Mouse (Mus musculus): Measurements from ENCODE around the gene Marc2. TPM values are rescaled to one million over a fixed set of nuclear protein-coding genes. Genes with fewer than 3 reads are reported as not detected.

Marc2 gene
- polyA plus RNA-seq, 1 experiment from 2014 or later = 204 TPM

DNA sequence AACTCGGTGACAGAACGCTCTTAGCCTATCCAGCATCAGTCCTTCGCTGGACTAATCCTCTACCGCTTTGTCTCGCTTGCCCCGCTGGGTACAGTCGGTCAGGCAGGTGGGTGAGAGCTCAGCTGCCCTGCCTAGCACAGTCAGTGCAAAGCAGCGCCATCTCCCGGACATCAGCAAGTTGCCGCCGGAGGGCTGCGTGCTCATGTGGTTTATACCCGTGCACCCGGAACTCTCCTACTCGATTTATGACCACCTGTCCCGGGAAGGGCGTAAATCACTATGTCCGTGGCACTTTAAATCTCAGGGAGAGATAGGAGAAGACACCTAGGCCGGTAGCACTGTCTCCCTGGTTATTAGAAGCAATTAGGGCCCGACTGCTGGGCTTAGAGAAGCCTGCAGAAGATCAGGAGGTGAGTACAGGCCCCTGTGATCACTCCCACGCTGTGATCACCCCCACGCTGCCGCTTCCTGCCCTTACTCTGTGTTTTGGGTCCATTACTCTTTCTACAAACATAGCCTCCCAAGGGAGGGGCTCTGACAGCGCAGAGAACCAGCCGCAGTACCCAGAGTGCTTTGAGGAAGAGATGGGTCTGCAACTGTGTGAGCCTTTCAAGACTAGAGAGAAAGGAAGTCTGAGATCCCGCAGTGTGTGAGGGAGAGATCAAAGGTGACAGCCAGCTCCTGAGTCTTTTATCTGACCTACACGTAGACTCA lies 52.9 kb downstream of the Marc2 start:
- 9% methylated on average over 27 of the region's 27 CpGs for WGBS
- Histone ChIP-seq H3K4me1 (no peaks in the 10 kb centered on the region), H3K36me3 (no peaks in the 10 kb centered on the region), H3K9ac (no peak overlapping the region), H3K27me3 (0 out of 2 replicates have a peak, but pooled peaks cover 4% of the 10 kb centered on the region), H3K4me3 (no peak overlapping the region), H3K9me3 (no peaks in the 10 kb centered on the region), H3K27ac (no peak overlapping the region), H3K4me2 (no peak overlapping the region)
- ATAC-seq (ENCODE audit: insufficient number of reproducible peaks, low FRiP score, low TSS enrichment, low read depth) = no peak

DNA sequence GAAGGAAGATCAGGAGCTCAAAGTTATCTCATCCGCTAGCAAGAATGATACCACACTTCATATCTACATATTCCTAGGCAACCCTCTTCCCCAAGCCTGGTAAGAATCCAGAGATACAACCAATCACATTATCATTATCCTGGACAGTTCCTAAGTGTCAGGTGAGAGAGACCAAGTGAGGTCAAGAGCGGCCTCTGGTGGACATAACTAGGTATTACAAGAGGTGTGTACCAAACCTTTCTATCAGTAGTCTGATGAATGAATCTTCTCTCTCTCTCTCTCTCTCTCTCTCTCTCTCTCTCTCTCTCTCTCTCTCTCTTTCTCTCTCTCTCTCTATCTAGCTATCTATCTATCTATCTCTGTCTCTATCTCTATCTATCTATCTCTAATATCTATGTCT lies 55.1 kb downstream of the Marc2 start:
- H3K9ac ChIP-seq = no peak overlapping the region
- H3K4me1 ChIP-seq = no peaks in the 10 kb centered on the region
- WGBS = 6% methylated on average over 2 of the region's 2 CpGs

DNA sequence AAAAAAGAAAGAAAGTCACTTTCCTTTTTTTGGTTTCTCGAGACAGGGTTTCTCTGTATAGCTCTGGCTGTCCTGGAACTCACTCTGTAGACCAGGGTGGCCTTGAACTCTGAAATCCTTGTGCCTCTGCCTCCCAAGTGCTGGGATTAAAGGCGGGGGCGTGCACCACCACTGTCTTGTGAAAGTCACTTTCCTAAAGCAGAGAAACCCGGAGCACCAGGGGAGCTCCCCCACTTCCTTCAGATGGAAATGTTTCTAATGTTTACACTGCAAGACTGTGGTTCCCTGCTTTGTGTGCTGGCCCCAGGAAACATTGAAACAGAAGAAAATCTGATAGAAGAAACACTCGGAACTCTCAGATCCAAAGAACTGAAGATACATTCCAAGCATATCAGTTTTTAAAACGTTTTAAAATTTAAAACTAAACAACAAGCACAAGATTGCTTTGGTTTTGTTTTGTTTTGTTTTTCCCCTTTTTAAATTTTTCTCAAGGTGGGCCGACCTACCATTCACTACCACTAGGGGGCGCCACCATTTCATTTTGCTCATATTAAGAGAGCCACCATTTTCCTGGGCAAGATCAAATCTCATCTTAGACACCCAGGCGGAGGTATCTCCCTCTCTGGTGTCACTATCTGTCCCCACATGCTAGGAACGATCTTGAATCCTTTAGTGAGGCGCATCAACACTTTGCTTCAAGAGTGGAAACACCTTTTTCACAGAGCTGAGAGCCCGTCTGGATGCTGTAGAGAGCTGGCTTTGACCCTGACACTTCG lies 59.7 kb downstream of the Marc2 start:
- 69% methylated on average over 13 of the region's 13 CpGs for WGBS
- Histone ChIP-seq H3K4me3 (no peak overlapping the region), H3K27me3 (peaks cover 2% of the 10 kb centered on the region; the same call in 1 of the 2 replicates), H3K9me3 (no peaks in the 10 kb centered on the region), H3K36me3 (no peaks in the 10 kb centered on the region), H3K27ac (no peak overlapping the region), H3K4me1 (no peaks in the 10 kb centered on the region), H3K9ac (no peak overlapping the region), H3K4me2 (no peak overlapping the region)
- ATAC-seq (ENCODE audit: insufficient number of reproducible peaks, low FRiP score, low TSS enrichment, low read depth) = no peak

More for the DNA sequence above, 55.1 kb downstream of the Marc2 start:
- ATAC-seq (ENCODE audit: insufficient number of reproducible peaks, low FRiP score, low TSS enrichment, low read depth) = no peak
- H3K4me3 ChIP-seq = no peak overlapping the region
- H3K27ac ChIP-seq = no peak overlapping the region
- H3K9me3 ChIP-seq = no peaks in the 10 kb centered on the region
- no peaks in the 10 kb centered on the region for H3K36me3 ChIP-seq
- H3K27me3 ChIP-seq = 0 out of 2 replicates have a peak, but pooled peaks cover 4% of the 10 kb centered on the region
- H3K4me2 ChIP-seq = no peak overlapping the region

DNA sequence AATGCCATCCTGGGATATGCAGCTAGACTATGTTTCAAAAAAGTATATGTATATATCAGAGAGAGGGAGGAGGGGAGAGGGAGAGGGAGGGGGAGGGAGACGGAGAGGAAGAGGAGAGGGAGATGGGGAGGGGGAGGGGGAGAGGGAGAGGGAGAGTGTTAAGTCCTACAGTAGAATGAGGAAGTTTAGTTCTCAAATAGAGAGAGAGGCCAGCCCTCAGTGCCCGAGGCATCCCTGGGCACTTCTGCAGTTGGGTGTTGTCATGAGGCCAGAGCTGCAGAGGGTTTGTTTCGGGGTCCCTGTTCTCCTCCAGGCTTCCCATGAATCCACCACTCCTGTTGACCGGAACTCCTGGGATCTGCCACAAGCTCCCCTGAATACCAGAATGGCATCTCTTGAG lies 62.6 kb downstream of the Marc2 start:
- 74% methylated on average over 4 of the region's 4 CpGs for WGBS
- no peak overlapping the region for H3K9ac ChIP-seq
- ATAC-seq (ENCODE audit: insufficient number of reproducible peaks, low FRiP score, low TSS enrichment, low read depth) = no peak

DNA sequence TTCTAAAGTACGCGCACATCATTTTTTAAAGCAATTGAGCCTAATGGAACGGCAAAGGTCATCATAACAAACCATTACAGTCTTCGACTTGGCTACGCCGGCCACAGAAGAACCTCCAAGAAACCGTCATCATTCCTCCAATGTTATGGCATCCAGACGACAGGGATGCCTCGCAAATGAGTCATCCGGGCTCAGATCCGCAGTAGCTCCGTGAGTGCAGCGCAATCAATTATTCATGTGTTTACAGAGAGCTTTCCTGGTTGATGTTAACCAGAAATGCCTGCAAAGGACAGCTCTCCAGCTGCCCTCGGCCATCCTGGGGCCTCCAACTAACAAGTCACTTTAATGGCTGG lies 64.1 kb downstream of the Marc2 start:
- Histone ChIP-seq H3K27me3 (peaks cover 8% of the 10 kb centered on the region; the same call in 1 of the 2 replicates), H3K9ac (no peak overlapping the region), H3K4me3 (no peak overlapping the region), H3K36me3 (no peaks in the 10 kb centered on the region), H3K4me2 (no peak overlapping the region), H3K4me1 (no peaks in the 10 kb centered on the region), H3K27ac (no peak overlapping the region), H3K9me3 (no peaks in the 10 kb centered on the region)
- ATAC-seq (ENCODE audit: insufficient number of reproducible peaks, low FRiP score, low TSS enrichment, low read depth) = no peak
- 23% methylated on average over 14 of the region's 14 CpGs for WGBS

More for the DNA sequence above, 62.6 kb downstream of the Marc2 start:
- no peaks in the 10 kb centered on the region for H3K4me1 ChIP-seq
- peaks cover 2% of the 10 kb centered on the region; the same call in 1 of the 2 replicates for H3K27me3 ChIP-seq
- no peak overlapping the region for H3K4me3 ChIP-seq
- no peaks in the 10 kb centered on the region for H3K9me3 ChIP-seq
- H3K4me2 ChIP-seq = no peak overlapping the region
- no peaks in the 10 kb centered on the region for H3K36me3 ChIP-seq
- H3K27ac ChIP-seq = no peak overlapping the region

DNA sequence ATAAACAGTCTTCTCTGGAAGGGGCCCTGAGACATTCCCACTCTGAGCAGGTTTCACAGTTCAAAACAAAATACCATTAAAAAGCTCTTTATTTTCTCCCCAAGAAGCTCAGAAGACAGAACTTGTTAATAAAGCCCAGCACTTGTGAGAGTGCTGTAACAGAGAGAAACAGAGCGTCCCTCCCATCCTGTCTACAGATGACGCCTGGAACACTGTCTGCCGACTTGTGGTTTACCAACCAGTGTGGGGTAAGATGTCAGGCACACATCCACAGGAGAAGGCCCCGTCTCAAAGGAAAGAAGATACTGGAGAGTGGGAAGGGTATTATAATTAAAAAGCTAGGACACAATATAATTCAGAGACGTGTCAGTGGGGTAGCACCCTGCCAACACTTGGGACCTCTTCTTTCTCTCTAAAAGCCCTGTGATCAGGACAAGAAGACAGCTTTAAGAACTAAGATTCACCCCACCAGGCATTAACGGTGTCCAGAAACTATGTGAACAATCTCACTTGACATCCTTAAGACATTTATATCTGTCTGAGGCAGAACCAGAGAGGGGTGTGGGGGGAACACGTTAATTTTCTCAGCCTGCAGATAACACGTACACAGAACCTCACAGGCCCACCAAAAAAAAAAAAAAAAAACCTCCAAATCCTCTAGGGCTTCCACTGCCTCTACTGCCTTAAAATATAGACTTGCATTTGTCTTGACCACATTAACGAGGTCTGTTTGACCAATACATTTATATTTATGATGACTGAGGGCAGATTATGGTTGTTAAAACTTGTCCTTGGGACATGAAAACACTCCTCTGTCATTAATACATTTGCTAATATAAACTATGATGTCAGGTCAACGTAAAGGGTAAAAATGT lies 64.7 kb downstream of the Marc2 start:
- H3K27me3 ChIP-seq = peaks cover 10% of the 10 kb centered on the region; the same call in 1 of the 2 replicates
- WGBS = 46% methylated on average over 10 of the region's 10 CpGs
- ATAC-seq (ENCODE audit: insufficient number of reproducible peaks, low FRiP score, low TSS enrichment, low read depth) = no peak
- H3K4me3 ChIP-seq = no peak overlapping the region
- no peaks in the 10 kb centered on the region for H3K4me1 ChIP-seq
- H3K36me3 ChIP-seq = no peaks in the 10 kb centered on the region
- H3K9me3 ChIP-seq = no peaks in the 10 kb centered on the region
- H3K27ac ChIP-seq = no peak overlapping the region
- no peak overlapping the region for H3K9ac ChIP-seq
- no peak overlapping the region for H3K4me2 ChIP-seq

DNA sequence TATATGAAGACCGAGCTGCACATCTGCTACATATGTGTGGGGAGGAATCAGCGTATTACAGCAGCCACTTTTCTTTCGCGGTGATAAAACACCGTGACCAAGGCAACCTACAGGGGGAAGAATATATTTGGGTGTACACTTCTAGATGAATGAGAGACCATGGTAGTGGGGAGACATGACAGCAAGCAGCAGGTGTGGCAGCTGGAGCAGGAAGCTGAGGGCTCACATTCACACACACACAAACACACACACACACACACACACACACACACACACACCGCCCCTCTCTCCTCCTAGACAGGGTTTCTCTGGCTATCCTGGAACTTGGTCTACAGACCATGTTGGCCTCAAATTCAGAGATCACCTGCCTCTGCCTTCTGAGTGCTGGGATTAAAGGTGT lies 68.1 kb downstream of the Marc2 start:
- 75% methylated on average over 6 of the region's 6 CpGs for WGBS
- Histone ChIP-seq H3K9ac (no peak overlapping the region), H3K27ac (no peak overlapping the region), H3K4me3 (no peak overlapping the region), H3K27me3 (peaks cover 13% of the 10 kb centered on the region; the same call in 1 of the 2 replicates), H3K4me2 (no peak overlapping the region), H3K4me1 (no peaks in the 10 kb centered on the region), H3K9me3 (no peaks in the 10 kb centered on the region), H3K36me3 (no peaks in the 10 kb centered on the region)
- ATAC-seq (ENCODE audit: insufficient number of reproducible peaks, low FRiP score, low TSS enrichment, low read depth) = no peak

DNA sequence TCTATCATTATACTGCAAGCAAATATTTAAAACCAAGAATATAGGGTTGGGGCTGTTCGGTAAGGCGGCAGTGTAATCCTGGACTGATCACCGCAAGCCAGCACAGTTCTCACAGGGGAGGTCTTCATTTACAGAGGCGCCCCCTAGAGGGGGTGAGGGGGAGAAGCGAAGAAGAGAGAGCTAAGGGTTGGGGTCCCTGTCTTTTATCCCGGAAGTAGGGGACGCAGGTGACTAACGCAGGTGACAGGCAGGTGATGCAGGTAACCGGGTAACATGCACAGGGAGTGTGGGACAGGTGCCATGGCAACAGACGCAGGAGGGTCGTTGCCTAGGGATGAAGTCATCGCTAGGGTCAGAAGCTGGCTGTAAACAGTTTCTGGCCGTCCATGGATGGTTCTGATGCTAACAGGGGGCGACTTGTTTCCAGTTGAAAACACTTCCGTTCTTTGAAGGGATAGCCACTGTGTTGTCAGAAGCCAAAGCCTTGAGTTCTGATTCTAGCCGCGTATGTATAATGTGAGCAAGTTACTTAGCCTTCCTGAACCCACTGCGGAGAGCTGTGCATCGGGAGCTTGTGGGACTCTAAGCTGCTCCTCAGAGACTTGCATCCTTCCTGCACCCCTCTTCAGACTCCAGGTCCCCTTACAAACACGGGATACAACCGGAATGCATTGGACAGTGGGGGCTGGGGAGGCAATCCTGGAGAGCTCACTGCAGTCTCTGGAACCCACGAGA lies 69.0 kb downstream of the Marc2 start:
- Histone ChIP-seq H3K9me3 (no peaks in the 10 kb centered on the region), H3K4me2 (no peak overlapping the region), H3K27ac (no peak overlapping the region), H3K4me3 (no peak overlapping the region), H3K9ac (no peak overlapping the region), H3K36me3 (no peaks in the 10 kb centered on the region), H3K27me3 (peaks cover 11% of the 10 kb centered on the region; the same call in 1 of the 2 replicates), H3K4me1 (peaks cover under 1% of the 10 kb centered on the region; the same call in 1 of the 2 replicates)
- 33% methylated on average over 22 of the region's 22 CpGs for WGBS
- ATAC-seq (ENCODE audit: insufficient number of reproducible peaks, low FRiP score, low TSS enrichment, low read depth) = no peak

DNA sequence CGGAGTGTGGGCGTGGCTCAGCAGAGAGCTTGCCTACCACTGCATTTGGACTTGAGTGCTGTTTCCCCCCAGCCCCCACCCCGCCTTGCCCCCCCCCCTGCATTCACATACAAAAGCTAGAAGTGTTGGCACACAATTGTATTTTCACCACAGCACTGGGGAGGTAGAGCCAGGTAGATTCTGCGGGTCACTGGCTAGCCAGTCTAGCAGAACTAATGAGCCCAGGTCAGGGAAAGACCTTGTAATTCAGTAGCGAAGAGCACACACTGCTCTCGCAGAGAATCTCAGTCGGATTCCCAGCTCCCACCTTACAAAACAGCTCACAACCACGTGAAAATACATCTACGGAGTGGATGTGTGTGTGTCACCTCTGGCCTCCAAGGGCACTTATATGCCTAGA lies 71.0 kb downstream of the Marc2 start:
- Histone ChIP-seq H3K4me1 (peaks cover 9% of the 10 kb centered on the region; the same call in 1 of the 2 replicates), H3K27me3 (peaks cover 11% of the 10 kb centered on the region; the same call in 1 of the 2 replicates), H3K9ac (no peak overlapping the region), H3K36me3 (no peaks in the 10 kb centered on the region), H3K4me3 (no peak overlapping the region), H3K9me3 (no peaks in the 10 kb centered on the region), H3K27ac (no peak overlapping the region), H3K4me2 (no peak overlapping the region)
- WGBS = 63% methylated on average over 9 of the region's 9 CpGs
- ATAC-seq (ENCODE audit: insufficient number of reproducible peaks, low FRiP score, low TSS enrichment, low read depth) = no peak

DNA sequence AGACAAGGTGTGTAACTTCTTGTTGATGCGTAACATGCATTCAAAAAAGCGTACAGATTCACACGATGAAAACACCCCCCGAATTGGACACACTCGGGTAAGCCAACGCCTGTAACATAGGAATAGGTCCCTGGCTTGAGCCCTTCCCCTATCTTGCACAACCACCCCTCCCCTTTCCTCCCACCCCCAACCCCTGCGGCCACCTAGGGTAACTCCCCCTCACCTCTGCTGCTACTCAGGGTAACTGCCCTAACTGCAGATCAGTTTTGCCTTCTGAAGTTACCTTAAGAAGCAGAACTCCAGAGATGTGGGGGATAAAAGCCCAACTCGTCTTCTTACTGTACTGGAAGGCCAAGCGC lies 74.4 kb downstream of the Marc2 start:
- Histone ChIP-seq H3K36me3 (no peaks in the 10 kb centered on the region), H3K9ac (no peak overlapping the region), H3K4me2 (0 out of 2 replicates have a peak overlapping the region, but pooled peaks have one; percentile 17), H3K27ac (no peak overlapping the region), H3K27me3 (0 out of 2 replicates have a peak, but pooled peaks cover 4% of the 10 kb centered on the region), H3K4me1 (peaks cover 9% of the 10 kb centered on the region; the same call in 1 of the 2 replicates), H3K9me3 (no peaks in the 10 kb centered on the region), H3K4me3 (no peak overlapping the region)
- 12% methylated on average over 9 of the region's 9 CpGs for WGBS
- ATAC-seq (ENCODE audit: insufficient number of reproducible peaks, low FRiP score, low TSS enrichment, low read depth) = no peak
